Mouse (Mus musculus): ENCODE measurements around the gene 4930578G10Rik. TPM values are rescaled to one million over a fixed set of nuclear protein-coding genes. Genes with fewer than 3 reads are reported as not detected.
A peak's percentile ranks its signal among the peaks of the same experiment; 100 is the strongest.

Gene 4930578G10Rik
- polyA plus RNA-seq, 1 experiment: not detected

DNA sequence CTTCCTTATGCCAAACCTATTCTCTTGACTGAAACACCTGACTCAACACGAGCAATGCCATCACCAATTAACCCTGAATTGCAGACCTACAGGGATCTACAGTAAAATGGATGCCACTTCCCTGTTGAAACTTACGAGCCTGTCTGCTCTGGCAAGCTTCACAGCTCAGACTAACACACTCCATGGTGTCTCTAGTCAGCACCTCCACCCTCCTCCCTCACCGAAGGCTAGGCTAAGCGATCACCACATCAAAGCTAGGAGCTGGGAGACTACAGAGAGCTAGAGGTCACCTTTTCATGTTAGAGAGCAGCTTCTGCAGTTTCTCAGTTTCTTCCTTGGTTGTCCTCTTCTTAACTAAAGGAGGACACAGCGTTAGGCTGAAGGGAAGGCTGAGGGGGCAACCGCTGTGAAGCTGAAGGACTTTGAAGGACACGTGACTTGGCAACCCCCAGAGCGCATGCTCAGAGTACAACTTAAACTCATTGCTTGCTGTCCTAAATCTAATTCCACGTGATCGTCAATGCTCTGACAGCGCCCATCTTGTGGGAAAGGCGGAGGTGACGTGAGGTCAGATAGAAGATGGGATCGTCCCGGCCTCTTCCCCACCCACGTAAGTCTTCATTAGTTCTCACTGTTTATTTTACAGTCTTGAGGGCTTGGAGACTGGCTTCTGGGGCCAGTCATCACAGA is 137.5 kb downstream of the 4930578G10Rik start:
- Histone ChIP-seq H3K4me1 (ENCODE audit: control insufficient read depth, insufficient read depth, low read length) (no peaks in the 10 kb centered on the region), H3K4me3 (replicated peaks; ENCODE audit: extremely low read depth, low read depth, low read length) (no peak overlapping the region)
- WGBS: 61% methylated on average over 16 of the region's 16 CpGs
- no peak for DNase-seq
- TF ChIP-seq POLR2A (IDR thresholded peaks at IDR 0.05; ENCODE audit: borderline replicate concordance, extremely low read depth, low read depth, low read length) (no peak), CTCF (IDR thresholded peaks at IDR 0.05; ENCODE audit: insufficient read depth, low read length) (no peak)

- TF ChIP-seq CTCF (IDR thresholded peaks at IDR 0.05; ENCODE audit: insufficient read depth, low read length): no peak
- TF ChIP-seq POLR2A (IDR thresholded peaks at IDR 0.05; ENCODE audit: borderline replicate concordance, extremely low read depth, low read depth, low read length): no peak
- no peak for DNase-seq
- WGBS: 81% methylated on average over 7 of the region's 7 CpGs
- no peak within 1 kb of the TSS for H3K4me3 ChIP-seq (replicated peaks; ENCODE audit: extremely low read depth, low read depth, low read length)
- no peaks in the 10 kb centered on the region for H3K4me1 ChIP-seq (ENCODE audit: control insufficient read depth, insufficient read depth, low read length)
Measured at GRCm38 (mm10) chr4:42874134-42874533, 138.8 kb downstream of the 4930578G10Rik start, which contains the start of gene Fam205c. Fam205c (minus strand) TSS chr4:42874234.

- TF ChIP-seq POLR2A (IDR thresholded peaks at IDR 0.05; ENCODE audit: borderline replicate concordance, extremely low read depth, low read depth, low read length) (no peak), CTCF (IDR thresholded peaks at IDR 0.05; ENCODE audit: insufficient read depth, low read length) (peak; percentile 56)
- Histone ChIP-seq H3K4me3 (replicated peaks; ENCODE audit: extremely low read depth, low read depth, low read length) (no peak overlapping the region), H3K4me1 (ENCODE audit: control insufficient read depth, insufficient read depth, low read length) (no peaks in the 10 kb centered on the region)
- WGBS: 28% methylated on average over 5 of the region's 5 CpGs
- DNase-seq: peak; percentile 17
Measured at GRCm38 (mm10) chr4:42876586-42877291, 141.4 kb downstream of the 4930578G10Rik start.

- WGBS: 65% methylated on average over 2 of the region's 2 CpGs
Measured at GRCm38 (mm10) chr4:42877657-42878056, 142.3 kb downstream of the 4930578G10Rik start.

GRCm38 (mm10) chr4:42879829-42880676 is 144.7 kb downstream of the 4930578G10Rik start:
- DNase-seq: no peak
- 60% methylated on average over 16 of the region's 16 CpGs for WGBS
- Histone ChIP-seq H3K4me3 (replicated peaks; ENCODE audit: extremely low read depth, low read depth, low read length) (no peak overlapping the region), H3K4me1 (ENCODE audit: control insufficient read depth, insufficient read depth, low read length) (no peaks in the 10 kb centered on the region)
- TF ChIP-seq POLR2A (IDR thresholded peaks at IDR 0.05; ENCODE audit: borderline replicate concordance, extremely low read depth, low read depth, low read length) (no peak), CTCF (IDR thresholded peaks at IDR 0.05; ENCODE audit: insufficient read depth, low read length) (no peak)

More at GRCm38 (mm10) chr4:42877657-42878056, 142.3 kb downstream of the 4930578G10Rik start:
- no peaks in the 10 kb centered on the region for H3K4me1 ChIP-seq (ENCODE audit: control insufficient read depth, insufficient read depth, low read length)
- TF ChIP-seq POLR2A (IDR thresholded peaks at IDR 0.05; ENCODE audit: borderline replicate concordance, extremely low read depth, low read depth, low read length): no peak
- TF ChIP-seq CTCF (IDR thresholded peaks at IDR 0.05; ENCODE audit: insufficient read depth, low read length): no peak
- no peak for DNase-seq
- H3K4me3 ChIP-seq (replicated peaks; ENCODE audit: extremely low read depth, low read depth, low read length): no peak overlapping the region

DNA sequence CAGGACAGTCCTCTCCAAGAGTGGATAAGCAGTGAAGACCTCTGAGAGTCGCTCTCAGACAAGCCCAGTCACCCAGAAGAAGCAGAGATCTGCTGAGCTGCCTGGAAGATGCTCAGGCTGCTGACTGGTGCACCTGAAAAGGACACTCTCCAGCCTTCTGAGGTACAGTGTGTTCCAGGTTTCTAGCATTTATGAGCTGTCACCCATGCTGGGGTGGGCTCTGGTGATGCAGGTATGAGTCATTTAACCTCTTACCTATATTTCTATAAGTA is 145.3 kb downstream of the 4930578G10Rik start:
- Histone ChIP-seq H3K4me3 (replicated peaks; ENCODE audit: extremely low read depth, low read depth, low read length) (no peak overlapping the region), H3K4me1 (ENCODE audit: control insufficient read depth, insufficient read depth, low read length) (no peaks in the 10 kb centered on the region)
- TF ChIP-seq CTCF (IDR thresholded peaks at IDR 0.05; ENCODE audit: insufficient read depth, low read length) (no peak), POLR2A (IDR thresholded peaks at IDR 0.05; ENCODE audit: borderline replicate concordance, extremely low read depth, low read depth, low read length) (no peak)
- DNase-seq: no peak
- 10% methylated on average over 1 of the region's 1 CpGs for WGBS

GRCm38 (mm10) chr4:42886926-42887325 is 151.6 kb downstream of the 4930578G10Rik start:
- DNase-seq: no peak
- 83% methylated on average over 6 of the region's 6 CpGs for WGBS
- no peaks in the 10 kb centered on the region for H3K4me1 ChIP-seq (ENCODE audit: control insufficient read depth, insufficient read depth, low read length)
- TF ChIP-seq POLR2A (IDR thresholded peaks at IDR 0.05; ENCODE audit: borderline replicate concordance, extremely low read depth, low read depth, low read length) (no peak), CTCF (IDR thresholded peaks at IDR 0.05; ENCODE audit: insufficient read depth, low read length) (no peak)
- H3K4me3 ChIP-seq (replicated peaks; ENCODE audit: extremely low read depth, low read depth, low read length): no peak overlapping the region

- TF ChIP-seq CTCF (IDR thresholded peaks at IDR 0.05; ENCODE audit: insufficient read depth, low read length) (no peak), POLR2A (IDR thresholded peaks at IDR 0.05; ENCODE audit: borderline replicate concordance, extremely low read depth, low read depth, low read length) (no peak)
- no peaks in the 10 kb centered on the region for H3K4me1 ChIP-seq (ENCODE audit: control insufficient read depth, insufficient read depth, low read length)
- no peak for DNase-seq
- 92% methylated on average over 6 of the region's 6 CpGs for WGBS
- H3K4me3 ChIP-seq (replicated peaks; ENCODE audit: extremely low read depth, low read depth, low read length): no peak overlapping the region
Measured at GRCm38 (mm10) chr4:42888806-42889205, 153.5 kb downstream of the 4930578G10Rik start.

GRCm38 (mm10) chr4:42891176-42891575 is 155.8 kb downstream of the 4930578G10Rik start:
- WGBS: 67% methylated on average over 7 of the region's 7 CpGs
- H3K4me1 ChIP-seq (ENCODE audit: control insufficient read depth, insufficient read depth, low read length): no peaks in the 10 kb centered on the region
- H3K4me3 ChIP-seq (replicated peaks; ENCODE audit: extremely low read depth, low read depth, low read length): no peak overlapping the region
- TF ChIP-seq POLR2A (IDR thresholded peaks at IDR 0.05; ENCODE audit: borderline replicate concordance, extremely low read depth, low read depth, low read length) (no peak), CTCF (IDR thresholded peaks at IDR 0.05; ENCODE audit: insufficient read depth, low read length) (no peak)
- no peak for DNase-seq

Data from lung, adult 2 months (tissue).